Mouse (Mus musculus) gastrocnemius, postnatal 14 days (tissue): ENCODE measurements around the gene Mroh2a. TPM values are rescaled to one million over a fixed set of nuclear protein-coding genes. Genes with fewer than 3 reads are reported as not detected.

ENCODE experiments used
- DNase-seq: peaks from one replicate; pipeline ENCODE4 v3.0.0; 2021; ENCODE audit warnings: mixed read lengths
- intact Hi-C: fragments of 180-260 bp; cut with DNase I; formaldehyde crosslinking; loops from one replicate; pipeline ENCODE4 v1.15.1; 2025; ENCODE audit warnings: low total_unique reads
- total RNA-seq, 2 experiments: library from RNA; stranded (reverse); gene quantifications; 2 replicates each; pipeline ENCODE4 v1.2.3; 2021

The Mroh2a gene
- total RNA-seq, 2 experiments from 2014 or later: not detected

GRCm38 (mm10) chr1:88286136-88286845 is 59.5 kb downstream of the Mroh2a start:
- no peak for DNase-seq
- intact Hi-C loops: no loop called here

- intact Hi-C loops: no loop called here
- no peak for DNase-seq
These were observed 60.3 kb downstream of the Mroh2a start for GRCm38 (mm10) chr1:88286887-88287696.

GRCm38 (mm10) chr1:88287697-88287980 is 60.9 kb downstream of the Mroh2a start:
- intact Hi-C loops: no loop called here
- no peak for DNase-seq

GRCm38 (mm10) chr1:88288056-88288788 is 61.4 kb downstream of the Mroh2a start:
- intact Hi-C loops: no loop called here
- DNase-seq: no peak

GRCm38 (mm10) chr1:88288789-88289127 is 62.0 kb downstream of the Mroh2a start:
- intact Hi-C loops: no loop called here
- DNase-seq: no peak

GRCm38 (mm10) chr1:88289152-88289551 is 62.4 kb downstream of the Mroh2a start:
- intact Hi-C loops: no loop called here

GRCm38 (mm10) chr1:88289917-88290316 is 63.1 kb downstream of the Mroh2a start:
- no peak for DNase-seq
- intact Hi-C loops: no loop called here

More at GRCm38 (mm10) chr1:88289152-88289551, 62.4 kb downstream of the Mroh2a start:
- DNase-seq: no peak

- intact Hi-C loops: no loop called here
- DNase-seq: no peak
These were observed 63.7 kb downstream of the Mroh2a start for GRCm38 (mm10) chr1:88290511-88290910.

GRCm38 (mm10) chr1:88291409-88292005 is 64.7 kb downstream of the Mroh2a start:
- DNase-seq: no peak
- intact Hi-C loops: no loop called here

- DNase-seq: no peak
- intact Hi-C loops: no loop called here
These were observed 65.3 kb downstream of the Mroh2a start for GRCm38 (mm10) chr1:88292057-88292456.

GRCm38 (mm10) chr1:88294650-88295049 is 67.9 kb downstream of the Mroh2a start:
- intact Hi-C loops: no loop called here
- DNase-seq: no peak

GRCm38 (mm10) chr1:88296171-88296920 is 69.6 kb downstream of the Mroh2a start:
- no peak for DNase-seq
- intact Hi-C loops: no loop called here

GRCm38 (mm10) chr1:88297480-88298258 is 70.9 kb downstream of the Mroh2a start:
- intact Hi-C loops: no loop called here
- no peak for DNase-seq

GRCm38 (mm10) chr1:88298686-88299528 is 72.1 kb downstream of the Mroh2a start:
- DNase-seq: no peak
- intact Hi-C loops: no loop called here

GRCm38 (mm10) chr1:88299529-88299945 is 72.8 kb downstream of the Mroh2a start:
- no peak for DNase-seq
- intact Hi-C loops: no loop called here

- intact Hi-C loops: no loop called here
These were observed 73.7 kb downstream of the Mroh2a start for GRCm38 (mm10) chr1:88300301-88301050.

More at GRCm38 (mm10) chr1:88300301-88301050, 73.7 kb downstream of the Mroh2a start:
- no peak for DNase-seq
